Mouse (Mus musculus) G1E (cell line): ENCODE measurements around the gene Slc16a4.

Experiments used
- CTCF ChIP-seq: IDR thresholded peaks from 2 replicates; pipeline ENCODE4 v1.5.1; 2012; ENCODE audit warnings: low read depth, low read length, inconsistent platforms, mixed read lengths
- POLR2AphosphoS5 ChIP-seq: IDR thresholded peaks from 2 replicates; pipeline ENCODE4 v1.6.1; 2012; ENCODE audit warnings: low read depth, low read length, inconsistent platforms; ENCODE audit not compliant: insufficient replicate concordance
- TAL1 ChIP-seq: conservative IDR thresholded peaks from 2 replicates; pipeline ENCODE4 v1.6.1; 2012; ENCODE audit warnings: low read depth, low read length, inconsistent platforms, mixed read lengths

DNA sequence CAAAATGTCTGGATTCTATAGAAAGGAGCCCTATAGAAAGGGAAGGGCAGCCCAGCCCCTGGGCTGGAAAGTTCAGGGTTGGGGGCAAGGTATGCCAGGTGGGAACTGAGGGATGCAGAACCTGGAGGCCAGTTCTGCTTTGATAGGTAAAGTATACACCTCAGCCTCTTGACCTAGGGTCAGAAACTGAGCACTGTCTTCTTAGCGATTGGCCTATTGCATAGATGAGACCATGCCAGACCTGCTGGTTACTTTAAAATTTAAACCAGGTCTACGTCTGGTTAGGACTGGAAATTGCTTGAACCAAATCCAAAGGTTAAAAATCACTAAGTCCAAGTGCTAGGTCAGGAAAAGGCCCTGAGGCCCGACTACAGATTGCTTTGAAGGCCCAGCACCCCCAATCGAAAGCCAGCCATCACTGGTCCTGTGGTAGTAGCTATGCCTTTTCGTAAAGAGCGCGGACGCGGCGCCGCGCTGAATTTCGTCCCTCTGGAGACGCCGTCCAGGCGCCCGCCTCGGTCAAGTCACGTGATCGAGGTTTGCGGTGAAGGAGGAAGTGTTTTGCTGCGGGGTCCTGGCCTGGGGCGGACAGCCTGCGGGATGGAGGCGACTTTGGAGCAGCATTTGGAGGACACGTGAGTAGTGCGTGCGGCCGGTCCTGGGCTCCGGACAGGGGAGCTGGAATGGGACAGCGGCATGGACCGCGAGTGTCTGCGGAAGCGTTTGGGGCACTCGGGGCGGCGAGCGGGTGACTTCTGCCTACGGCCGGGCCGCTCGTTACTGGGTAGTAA is 12.4 kb upstream of the Slc16a4 start, which contains the start of gene Lamtor5:
- TF ChIP-seq CTCF (no peak), TAL1 (no peak), POLR2AphosphoS5 (no peak)
